Mouse (Mus musculus) lung, embryonic 16.5 days (tissue): Measurements from ENCODE around the gene Scnn1a. TPM values are rescaled to one million over a fixed set of nuclear protein-coding genes. Genes with fewer than 3 reads are reported as not detected.

ENCODE experiments used
- ATAC-seq: fragments of 200-750 bp; cut with Nextera tagmentation; 2 replicates; pipeline ENCODE4 v1.8.0; 2017; ENCODE audit warnings: low read depth, mild to moderate bottlenecking, moderate library complexity
- H3K27ac ChIP-seq: fragments of 300-500 bp; sonication (generic); 2 replicates; pipeline ENCODE4 v1.5.1; 2014; ENCODE audit warnings: mild to moderate bottlenecking, control low read depth, low read length
- H3K27me3 ChIP-seq: fragments of 300-500 bp; sonication (generic); 2 replicates; pipeline ENCODE4 v1.6.1; 2014; ENCODE audit warnings: low read depth, low read length, mixed read lengths; ENCODE audit not compliant: control insufficient read depth, insufficient read depth
- H3K36me3 ChIP-seq: fragments of 300-500 bp; sonication (generic); 2 replicates; pipeline ENCODE4 v1.6.1; 2014; ENCODE audit warnings: low read length; ENCODE audit not compliant: control insufficient read depth, insufficient read depth
- H3K4me1 ChIP-seq: fragments of 300-500 bp; sonication (generic); replicated peaks from 2 replicates; pipeline ENCODE4 v1.6.1; 2014; ENCODE audit warnings: low read length, mixed read lengths; ENCODE audit not compliant: control insufficient read depth, insufficient read depth
- H3K4me2 ChIP-seq: fragments of 300-500 bp; sonication (generic); 2 replicates; pipeline ENCODE4 v1.6.1; 2014; ENCODE audit warnings: low read depth, low read length, control low read depth
- H3K4me3 ChIP-seq: fragments of 300-500 bp; sonication (generic); 2 replicates; pipeline ENCODE4 v1.5.1; 2014; ENCODE audit warnings: mild to moderate bottlenecking, low read length, control low read depth
- H3K9ac ChIP-seq: fragments of 300-500 bp; sonication (generic); 2 replicates; pipeline ENCODE4 v1.6.1; 2014; ENCODE audit warnings: low read length, control low read depth
- H3K9me3 ChIP-seq: fragments of 300-500 bp; sonication (generic); 2 replicates; pipeline ENCODE4 v1.6.1; 2016; ENCODE audit warnings: low read length; ENCODE audit not compliant: control insufficient read depth
- WGBS: fragments of 180-500 bp; shearing (Covaris S2); extraction: QIAGEN DNeasy Blood & Tissue Kit; methylation state at CpG from one replicate; pipeline ENCODE4 v1.1.7; 2014; 5-methylcytosine and 5-hydroxymethylcytosine counted together
- polyA plus RNA-seq: library from polyadenylated mRNA; unstranded; fragments of >200 nt; fragmentation: Nextera tagmentation; extraction: Ambion mirVana; gene quantifications from 2 replicates; pipeline ENCODE4 v1.2.1, GENCODE M21; 2015

The Scnn1a gene
- polyA plus RNA-seq, 1 experiment from 2014 or later = 9.1 TPM

GRCm38 (mm10) chr6:125352811-125353210, 32.4 kb downstream of the Scnn1a start:
- no peaks in the 10 kb centered on the region for H3K27me3 ChIP-seq
- H3K4me1 ChIP-seq = peaks cover 67% of the 10 kb centered on the region
- H3K9ac ChIP-seq = peak overlapping the region; percentile 42; the same call in 1 of the 2 replicates
- no peak for ATAC-seq
- WGBS = 37% methylated on average over 4 of the region's 4 CpGs
- H3K27ac ChIP-seq = no peak overlapping the region
- H3K36me3 ChIP-seq = peaks cover 9% of the 10 kb centered on the region
- H3K9me3 ChIP-seq = no peaks in the 10 kb centered on the region
- no peak overlapping the region for H3K4me3 ChIP-seq
- H3K4me2 ChIP-seq = no peak overlapping the region

DNA sequence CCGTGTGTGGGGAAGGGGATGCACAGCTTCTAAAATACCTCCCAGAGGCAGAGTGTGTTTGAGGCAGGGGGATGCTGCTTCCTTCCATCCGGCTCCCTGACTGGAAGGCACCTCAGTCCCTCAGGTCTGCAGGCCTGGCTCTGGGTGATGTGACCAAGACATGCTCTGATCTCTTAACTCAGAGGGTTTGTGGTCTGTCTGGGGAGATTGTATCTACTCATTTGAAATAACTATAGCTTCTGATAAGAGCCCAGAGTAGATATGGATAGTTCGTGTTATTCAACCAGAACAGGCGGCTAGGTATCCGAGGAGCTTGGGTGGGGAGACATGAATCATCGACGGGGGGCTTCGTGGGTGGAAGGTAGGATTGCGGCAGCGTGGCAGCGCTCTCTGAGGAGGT, 32.8 kb downstream of the Scnn1a start:
- H3K4me1 ChIP-seq = peaks cover 65% of the 10 kb centered on the region
- no peak overlapping the region for H3K27ac ChIP-seq
- H3K36me3 ChIP-seq = peaks cover 12% of the 10 kb centered on the region
- H3K9me3 ChIP-seq = no peaks in the 10 kb centered on the region
- WGBS = 64% methylated on average over 11 of the region's 11 CpGs
- H3K9ac ChIP-seq = no peak overlapping the region; the same call in 1 of the 2 replicates
- H3K4me2 ChIP-seq = no peak overlapping the region
- no peak for ATAC-seq
- no peak overlapping the region for H3K4me3 ChIP-seq
- no peaks in the 10 kb centered on the region for H3K27me3 ChIP-seq

DNA sequence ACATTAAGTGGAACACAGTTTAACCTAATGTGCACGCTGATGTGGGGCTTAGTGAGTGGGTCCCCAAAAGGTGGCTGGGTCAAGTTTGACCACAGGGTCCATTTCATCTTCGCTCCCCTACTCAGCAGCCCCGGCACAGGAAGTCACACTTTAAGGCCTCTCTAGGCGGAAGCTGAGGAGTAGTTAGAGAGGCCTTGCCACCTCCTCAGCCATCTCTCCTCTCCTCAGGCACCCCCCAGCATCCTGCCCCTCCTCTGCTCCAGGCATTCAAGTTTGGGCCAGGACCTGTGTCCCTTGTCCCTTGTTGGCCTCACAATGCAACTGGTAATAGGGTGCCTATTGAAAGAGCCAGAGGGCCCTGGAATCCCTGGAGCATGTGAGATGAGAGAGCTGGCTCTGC, 33.2 kb downstream of the Scnn1a start:
- H3K36me3 ChIP-seq = peaks cover 16% of the 10 kb centered on the region
- no peaks in the 10 kb centered on the region for H3K9me3 ChIP-seq
- H3K4me2 ChIP-seq = peak overlapping the region; percentile 46
- no peaks in the 10 kb centered on the region for H3K27me3 ChIP-seq
- ATAC-seq = no peak
- peaks cover 61% of the 10 kb centered on the region for H3K4me1 ChIP-seq
- H3K27ac ChIP-seq = peak overlapping the region; percentile 75
- H3K4me3 ChIP-seq = no peak overlapping the region
- 63% methylated on average over 4 of the region's 4 CpGs for WGBS
- peak overlapping the region; percentile 56; the same call in 1 of the 2 replicates for H3K9ac ChIP-seq

GRCm38 (mm10) chr6:125354352-125355151, 34.1 kb downstream of the Scnn1a start:
- 6% methylated on average over 14 of the region's 14 CpGs for WGBS
- Histone ChIP-seq H3K4me3 (peak overlapping the region; percentile 23), H3K4me2 (peak overlapping the region; percentile 46), H3K27me3 (no peaks in the 10 kb centered on the region), H3K27ac (peak overlapping the region; percentile 75), H3K9me3 (no peaks in the 10 kb centered on the region), H3K36me3 (peaks cover 19% of the 10 kb centered on the region), H3K9ac (peak overlapping the region; percentile 56), H3K4me1 (peaks cover 56% of the 10 kb centered on the region)
- peak; percentile 55 for ATAC-seq

- peaks cover 56% of the 10 kb centered on the region for H3K4me1 ChIP-seq
- WGBS = 5% methylated on average over 10 of the region's 10 CpGs
- ATAC-seq = peak; percentile 15; the same call in 1 of the 2 replicates
- peak overlapping the region; percentile 44 for H3K9ac ChIP-seq
- H3K9me3 ChIP-seq = no peaks in the 10 kb centered on the region
- peak overlapping the region; percentile 46 for H3K4me2 ChIP-seq
- H3K27me3 ChIP-seq = no peaks in the 10 kb centered on the region
- peaks cover 26% of the 10 kb centered on the region for H3K36me3 ChIP-seq
- H3K4me3 ChIP-seq = peak overlapping the region; percentile 23; the same call in 1 of the 2 replicates
- H3K27ac ChIP-seq = peak overlapping the region; percentile 75
Observed at GRCm38 (mm10) chr6:125355197-125355741, 34.8 kb downstream of the Scnn1a start.

DNA sequence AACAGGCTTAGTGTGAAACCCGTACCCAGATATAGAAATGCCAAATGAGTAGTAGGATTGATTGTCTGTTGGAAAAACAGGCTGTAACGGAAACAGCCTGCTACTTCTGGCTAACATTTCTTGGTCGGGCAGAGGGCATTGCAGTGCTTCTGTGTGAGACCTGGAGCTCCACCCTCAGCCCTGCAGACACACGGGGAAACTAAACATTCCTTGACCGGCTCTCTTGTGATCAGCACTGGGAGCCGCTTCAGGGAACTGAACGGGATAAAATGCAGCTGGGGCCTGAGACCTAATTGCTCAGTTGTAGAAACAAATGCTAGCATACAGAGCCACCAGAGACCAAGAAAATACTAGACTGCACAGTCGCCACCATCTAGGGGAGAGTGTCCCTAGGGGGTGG, 35.8 kb downstream of the Scnn1a start:
- Histone ChIP-seq H3K4me2 (no peak overlapping the region), H3K9ac (0 out of 2 replicates have a peak overlapping the region, but pooled peaks have one; percentile 6), H3K27ac (no peak overlapping the region), H3K36me3 (peaks cover 36% of the 10 kb centered on the region), H3K27me3 (no peaks in the 10 kb centered on the region), H3K9me3 (no peaks in the 10 kb centered on the region), H3K4me1 (peaks cover 51% of the 10 kb centered on the region), H3K4me3 (no peak overlapping the region)
- ATAC-seq = no peak
- WGBS = 17% methylated on average over 8 of the region's 8 CpGs

DNA sequence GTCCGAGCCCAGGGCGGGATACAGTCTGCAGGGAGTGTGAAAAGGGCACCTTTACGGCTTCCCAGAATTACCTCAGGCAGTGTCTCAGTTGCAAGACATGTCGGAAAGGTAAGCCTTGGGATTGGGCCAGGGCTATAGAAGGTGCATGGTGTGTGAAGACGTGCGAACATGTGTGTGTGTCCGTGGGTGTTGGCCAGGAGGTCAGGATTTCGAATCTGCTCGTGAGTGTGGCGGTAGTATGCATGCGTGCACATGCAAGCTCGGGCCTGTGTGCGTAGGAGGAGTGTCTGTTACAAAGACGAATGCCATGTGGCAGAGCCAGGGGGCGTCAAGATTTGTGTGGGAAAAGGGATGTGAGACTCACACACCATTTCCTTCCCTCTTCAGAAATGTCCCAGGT, 36.9 kb downstream of the Scnn1a start:
- ATAC-seq = no peak
- Histone ChIP-seq H3K9me3 (no peaks in the 10 kb centered on the region), H3K36me3 (peaks cover 44% of the 10 kb centered on the region), H3K27ac (no peak overlapping the region), H3K27me3 (no peaks in the 10 kb centered on the region), H3K4me1 (peaks cover 43% of the 10 kb centered on the region), H3K4me3 (no peak overlapping the region), H3K4me2 (no peak overlapping the region), H3K9ac (no peak overlapping the region)
- 85% methylated on average over 15 of the region's 15 CpGs for WGBS

GRCm38 (mm10) chr6:125359999-125360398, 39.5 kb downstream of the Scnn1a start:
- ATAC-seq = no peak
- Histone ChIP-seq H3K9me3 (no peaks in the 10 kb centered on the region), H3K4me2 (no peak overlapping the region), H3K27me3 (no peaks in the 10 kb centered on the region), H3K36me3 (peaks cover 44% of the 10 kb centered on the region), H3K4me1 (peaks cover 21% of the 10 kb centered on the region), H3K9ac (no peak overlapping the region), H3K4me3 (no peak overlapping the region), H3K27ac (no peak overlapping the region)
- WGBS = 44% methylated on average over 9 of the region's 9 CpGs

- peaks cover 13% of the 10 kb centered on the region for H3K4me1 ChIP-seq
- H3K4me2 ChIP-seq = no peak overlapping the region
- H3K36me3 ChIP-seq = peaks cover 44% of the 10 kb centered on the region
- H3K9ac ChIP-seq = no peak overlapping the region
- H3K27me3 ChIP-seq = no peaks in the 10 kb centered on the region
- no peak overlapping the region for H3K27ac ChIP-seq
- no peak overlapping the region for H3K4me3 ChIP-seq
- 79% methylated on average over 9 of the region's 9 CpGs for WGBS
- no peaks in the 10 kb centered on the region for H3K9me3 ChIP-seq
- no peak for ATAC-seq
Observed at GRCm38 (mm10) chr6:125360846-125361245, 40.4 kb downstream of the Scnn1a start.
